Mouse (Mus musculus) ES-E14 (cell line): Measurements from ENCODE around the gene Hgfac. TPM values are rescaled to one million over a fixed set of nuclear protein-coding genes. Genes with fewer than 3 reads are reported as not detected.

Experiments used
- DNase-seq: peaks from one replicate; pipeline ENCODE4 v3.0.0-alpha.2; 2013; ENCODE audit warnings: low read depth, low spot score
- H3K27ac ChIP-seq: 2 replicates; pipeline ENCODE4 v1.5.1; 2012; ENCODE audit warnings: low read depth, mild to moderate bottlenecking, low read length, moderate library complexity, mixed read lengths; ENCODE audit not compliant: poor library complexity, insufficient read depth, severe bottlenecking
- H3K36me3 ChIP-seq: 2 replicates; pipeline ENCODE4 v1.6.1; 2012; ENCODE audit warnings: mild to moderate bottlenecking, low read length, moderate library complexity, mixed read lengths; ENCODE audit not compliant: control insufficient read depth, poor library complexity, insufficient read depth, severe bottlenecking
- H3K4me1 ChIP-seq, 2 experiments: fragments of 150-350 bp in 1 of 2; sonication (generic) in 1 of 2; 2 replicates each; pipeline ENCODE4 v1.6.1; 2012; ENCODE audit warnings: low read length in 2 of 2, mild to moderate bottlenecking in 1 of 2, mixed read lengths in 1 of 2; ENCODE audit not compliant: control insufficient read depth in 2 of 2, insufficient read depth in 2 of 2, poor library complexity in 1 of 2
- H3K4me3 ChIP-seq, 2 experiments: fragments of 150-350 bp in 1 of 2; sonication (generic) in 1 of 2; 2 replicates each; pipeline ENCODE4 v1.5.1; 2012; ENCODE audit warnings: low read length in 2 of 2, low read depth in 1 of 2, mild to moderate bottlenecking in 1 of 2, mixed read lengths in 1 of 2; ENCODE audit not compliant: insufficient read depth in 1 of 2, poor library complexity in 1 of 2, severe bottlenecking in 1 of 2
- H3K9ac ChIP-seq: 2 replicates; pipeline ENCODE4 v1.6.1; 2012; ENCODE audit warnings: low read depth, mild to moderate bottlenecking, low read length, mixed read lengths; ENCODE audit not compliant: poor library complexity, insufficient read depth, severe bottlenecking
- H3K9me3 ChIP-seq: fragments of 150-350 bp; sonication (generic); 2 replicates; pipeline ENCODE4 v1.6.1; 2012; ENCODE audit warnings: low read depth, mild to moderate bottlenecking, low read length; ENCODE audit not compliant: control insufficient read depth, insufficient read depth
- CHD2 ChIP-seq: IDR thresholded peaks from 2 replicates; pipeline ENCODE4 v1.6.1; 2014; ENCODE audit warnings: mild to moderate bottlenecking, low read depth, low read length, inconsistent platforms
- HCFC1 ChIP-seq: IDR thresholded peaks from 2 replicates; pipeline ENCODE4 v1.6.1; 2012; ENCODE audit warnings: low read length, inconsistent platforms, borderline replicate concordance; ENCODE audit not compliant: insufficient read depth
- MAFK ChIP-seq: IDR thresholded peaks from 2 replicates; pipeline ENCODE4 v1.6.1; 2014; ENCODE audit warnings: mild to moderate bottlenecking, low read depth, low read length, inconsistent platforms; ENCODE audit not compliant: insufficient read depth
- ZC3H11A ChIP-seq: IDR thresholded peaks from 2 replicates; pipeline ENCODE4 v1.6.1; 2012; ENCODE audit warnings: low read depth, mild to moderate bottlenecking, inconsistent platforms, low read length, borderline replicate concordance
- ZNF384 ChIP-seq: IDR thresholded peaks from 2 replicates; pipeline ENCODE4 v1.6.1; 2012; ENCODE audit warnings: low read depth, low read length, inconsistent platforms
- in situ Hi-C, 2 experiments: fragments of 600-800 bp; cut with MboI; formaldehyde crosslinking; loops; one replicate each; pipeline ENCODE4 v1.15.1; 2025; ENCODE audit warnings: low sequenced_read_pairs in 2 of 2, inconsistent platforms in 1 of 2; ENCODE audit not compliant: unreplicated experiment in 2 of 2
- total RNA-seq: library from RNA; depleted of rRNA; stranded (reverse); fragments of 300-350 nt; gene quantifications from 2 replicates; pipeline ENCODE4 v1.2.3, GENCODE M21; 2012; rRNA removed

Hgfac gene
- total RNA-seq, 1 experiment = 0.58 TPM

- Histone ChIP-seq H3K4me3 (no peak overlapping the region), H3K27ac (no peak overlapping the region), H3K9ac (no peak overlapping the region), H3K36me3 (peaks cover 30% of the 10 kb centered on the region), H3K9me3 (no peaks in the 10 kb centered on the region), H3K4me1 (no peaks in the 10 kb centered on the region)
- DNase-seq = no peak
- no peak for TF ChIP-seq HCFC1
- TF ChIP-seq ZNF384 = no peak
- no peak for TF ChIP-seq CHD2
- TF ChIP-seq MAFK = no peak
- no peak for TF ChIP-seq ZC3H11A
- in situ Hi-C loops = no loop called here
These were observed 48.3 kb downstream of the Hgfac start for GRCm38 (mm10) chr5:35089614-35089963.

DNA sequence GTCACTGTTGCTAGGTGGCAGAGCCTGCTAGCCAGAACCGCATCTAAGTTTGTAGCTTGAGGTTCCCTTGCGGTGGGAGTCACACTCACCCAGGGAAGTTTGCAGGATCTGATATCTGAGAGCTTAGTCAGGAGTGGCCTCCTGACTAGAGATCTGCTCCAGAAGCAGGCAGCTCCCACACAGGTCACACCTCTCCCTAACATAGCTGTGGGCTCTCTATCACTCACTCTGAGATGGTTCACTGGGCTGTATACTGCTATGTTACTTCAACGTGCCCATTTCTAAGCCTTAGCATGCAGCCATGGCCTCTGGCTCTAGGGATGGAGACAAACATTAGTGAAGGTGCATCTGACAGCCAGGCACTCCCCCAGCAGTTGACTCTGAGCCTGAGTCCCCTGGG, 50.3 kb downstream of the Hgfac start:
- in situ Hi-C loops = no loop called here
- Histone ChIP-seq H3K4me3 (no peak overlapping the region), H3K9me3 (no peaks in the 10 kb centered on the region), H3K36me3 (peaks cover 50% of the 10 kb centered on the region), H3K4me1 (no peaks in the 10 kb centered on the region; a peak in 1 of 4 replicates), H3K27ac (no peak overlapping the region), H3K9ac (no peak overlapping the region)
- no peak for DNase-seq
- TF ChIP-seq HCFC1 = no peak
- no peak for TF ChIP-seq ZC3H11A
- no peak for TF ChIP-seq ZNF384
- TF ChIP-seq CHD2 = no peak
- TF ChIP-seq MAFK = no peak

Other genes starting within 250 kb of the Hgfac start
- gene Msantd1, start 133.5 kb upstream of the Hgfac start, total RNA-seq = 1.1 and 1.2 TPM in 2 replicates
- 17.0 and 28.7 TPM in 2 replicates for gene Rgs12, start 92.1 kb upstream of the Hgfac start, total RNA-seq
- gene Dok7, start 15.3 kb downstream of the Hgfac start, total RNA-seq = 0.18 and 1.2 TPM in 2 replicates
- gene Lrpap1, start 64.3 kb downstream of the Hgfac start, total RNA-seq = 258 and 275 TPM in 2 replicates
- gene Adra2c, start 236.8 kb downstream of the Hgfac start, total RNA-seq = 0.16 and 0.45 TPM in 2 replicates